Mouse (Mus musculus) mouse embryonic stem cell (cell line): ENCODE results near the gene Tmem248.

Experiments
- in situ Hi-C, 2 experiments: fragments of 300-500 bp; cut with MboI; formaldehyde crosslinking; loops; 1 replicate in 1 of 2; 3 replicates in 1 of 2; pipeline ENCODE4 v1.14.3; 2019 to 2020; ENCODE audit warnings: low sequenced_read_pairs in 2 of 2, low pct_unique_long_range_greater_than_20kb in 1 of 2, mixed read lengths in 1 of 2; ENCODE audit not compliant: unreplicated experiment in 1 of 2

The Tmem248 gene

DNA sequence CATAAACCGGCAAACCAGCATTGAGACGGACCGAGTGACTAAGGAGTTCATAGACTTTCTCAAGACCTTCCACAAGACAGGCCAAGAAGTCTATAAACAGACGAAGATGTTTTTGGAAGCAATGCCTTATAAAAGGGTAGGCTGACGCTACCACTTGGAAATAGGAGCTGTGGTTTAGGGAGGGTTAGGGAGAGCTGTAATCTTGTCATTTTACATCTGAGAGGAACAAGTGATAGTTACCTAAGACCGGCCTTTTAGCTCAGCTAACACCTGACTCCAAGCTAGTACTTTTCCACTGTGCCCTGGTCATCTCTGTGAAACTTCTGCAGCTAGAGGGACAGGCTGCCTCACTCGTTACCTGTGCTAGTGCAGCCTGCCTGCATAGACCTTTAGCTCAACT lies 18.9 kb upstream of the Tmem248 start:
- in situ Hi-C loops: no loop called here

DNA sequence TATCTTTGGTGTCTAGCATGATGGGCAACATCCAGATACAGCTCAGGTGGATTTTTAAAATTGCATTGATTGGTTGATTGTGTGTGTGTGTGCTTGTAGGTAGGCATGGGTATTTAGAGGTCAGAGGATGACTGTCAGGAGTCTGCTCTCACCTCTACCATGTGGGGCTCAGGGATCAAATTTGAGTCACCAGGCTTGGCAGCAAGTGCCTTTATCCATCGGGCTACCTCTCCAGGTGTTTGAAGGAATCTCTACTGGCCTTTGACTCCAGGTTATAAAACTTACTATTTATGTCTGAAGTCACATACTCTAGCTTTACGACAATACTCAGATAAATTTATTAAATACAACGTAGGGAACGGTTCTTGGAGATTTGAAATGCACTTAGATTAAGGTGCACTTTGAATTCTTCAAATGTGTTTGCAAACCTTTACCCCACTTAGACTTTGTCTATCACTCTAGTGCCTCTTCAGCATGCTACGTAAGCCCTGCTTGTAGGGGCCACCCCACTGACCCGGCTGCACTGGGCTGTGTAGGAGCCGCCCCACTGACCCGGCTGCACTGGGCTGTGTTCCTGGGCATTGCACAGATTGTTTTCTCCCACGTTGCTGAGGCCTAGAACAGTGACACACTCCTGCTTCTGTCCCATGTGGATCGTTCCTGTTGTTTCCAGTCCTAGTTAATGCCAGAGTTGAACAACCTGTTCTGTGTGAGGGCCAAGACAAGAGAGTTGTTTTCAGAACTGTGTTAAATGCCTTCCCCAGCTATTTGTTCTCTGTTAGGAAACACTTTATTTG lies 16.4 kb upstream of the Tmem248 start:
- in situ Hi-C loops: no loop called here

DNA sequence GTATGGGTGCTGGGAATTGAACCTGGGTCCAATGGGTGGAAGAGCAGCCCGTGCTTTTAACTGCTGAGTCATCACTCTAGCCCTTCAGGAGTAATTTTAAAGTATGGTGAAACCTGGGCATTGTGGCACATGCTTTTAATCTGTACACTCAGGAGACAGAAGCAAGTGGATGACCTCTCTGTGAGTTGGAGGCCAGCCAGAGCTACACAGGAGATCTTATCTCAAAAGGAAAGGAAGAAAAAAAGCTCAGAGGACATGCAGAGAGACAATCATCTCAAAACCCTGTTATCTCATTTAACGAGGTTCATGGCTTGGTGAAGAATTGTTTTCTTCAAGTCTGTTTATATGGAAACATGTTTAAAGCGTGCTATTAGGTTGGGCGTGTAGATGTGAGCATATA lies 12.9 kb upstream of the Tmem248 start:
- in situ Hi-C loops: no loop called here

DNA sequence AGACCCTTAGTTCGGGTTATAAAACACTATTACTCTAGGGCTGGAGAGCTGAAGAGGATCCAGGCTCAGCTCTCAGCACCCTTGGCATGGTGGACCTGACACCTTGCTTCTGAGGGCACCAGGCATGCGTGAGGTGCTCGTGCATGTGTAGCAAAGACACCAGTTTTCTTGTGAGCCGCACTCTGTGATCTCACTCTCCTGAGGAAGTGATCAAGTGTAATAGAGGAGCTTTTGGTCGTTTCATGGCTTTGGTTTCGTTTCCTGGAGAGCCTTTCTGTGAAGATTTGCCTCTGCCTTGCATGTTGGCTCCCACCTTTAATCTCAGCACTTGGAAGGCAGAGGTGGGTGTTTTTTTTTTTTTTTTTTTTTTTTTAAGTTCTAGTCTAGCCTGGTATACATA lies 12.3 kb upstream of the Tmem248 start:
- in situ Hi-C loops: no loop called here

DNA sequence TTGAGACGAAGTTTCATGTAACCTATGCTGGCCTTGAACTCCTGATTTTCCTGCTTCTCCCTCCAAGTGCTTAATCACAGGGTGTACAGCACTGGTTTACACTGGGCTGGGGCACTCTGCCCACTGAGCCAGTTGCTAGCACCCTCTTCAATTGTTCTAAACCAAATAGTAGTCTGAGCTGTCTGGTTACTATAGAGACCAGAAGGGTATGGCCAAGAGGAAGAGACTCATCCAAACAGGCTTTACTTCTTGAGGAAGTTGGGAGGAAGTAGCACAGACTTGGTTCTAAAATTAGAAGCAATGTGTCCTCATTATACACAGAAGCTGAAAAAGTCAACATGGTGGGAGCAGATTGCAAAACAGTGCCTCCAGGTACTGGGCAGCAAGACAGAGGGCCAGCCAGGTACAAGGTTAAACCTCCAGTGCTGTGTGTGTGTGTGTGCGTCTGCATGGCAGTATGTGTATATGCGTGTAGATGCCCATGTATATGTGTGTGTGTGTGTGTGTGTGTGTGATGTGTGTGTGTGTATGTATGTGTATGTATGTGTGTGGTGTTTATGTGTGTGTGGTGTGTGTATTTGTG lies 11.3 kb upstream of the Tmem248 start:
- in situ Hi-C loops: no loop called here

DNA sequence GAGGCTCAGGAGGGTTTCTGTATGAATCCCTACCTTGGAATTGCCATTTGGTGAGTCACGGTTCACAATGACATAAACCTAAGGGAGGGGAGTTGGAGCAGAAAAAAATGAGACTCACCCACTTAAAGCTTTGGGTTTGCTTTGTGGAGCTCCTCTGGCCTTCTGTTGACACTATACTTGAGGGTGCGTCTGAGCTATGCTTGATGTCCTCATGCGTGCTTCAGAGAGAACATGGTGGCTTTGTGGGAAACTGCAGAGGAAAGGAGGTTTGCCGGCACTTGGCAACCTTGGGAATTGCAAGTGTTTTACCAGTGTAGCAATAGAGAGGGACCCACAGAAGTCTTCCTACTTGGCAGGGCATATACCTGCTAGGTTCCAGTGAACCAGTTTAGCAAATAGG lies 9.6 kb upstream of the Tmem248 start:
- in situ Hi-C loops: no loop called here

DNA sequence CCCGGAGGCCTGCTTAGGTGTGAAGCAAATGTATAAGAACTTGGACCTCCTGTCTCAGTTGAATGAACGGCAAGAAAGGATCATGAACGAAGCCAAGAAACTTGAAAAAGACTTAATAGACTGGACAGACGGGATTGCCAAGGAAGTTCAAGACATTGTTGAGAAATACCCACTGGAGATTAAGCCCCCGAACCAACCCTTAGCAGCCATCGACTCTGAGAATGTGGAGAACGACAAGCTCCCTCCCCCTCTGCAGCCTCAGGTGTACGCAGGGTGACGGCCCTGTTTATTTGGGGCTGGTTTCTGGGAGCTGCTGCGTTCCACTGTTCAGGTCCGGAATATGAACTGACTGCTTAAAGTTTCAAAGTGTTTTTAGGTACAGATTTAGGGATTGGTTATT lies 3.9 kb upstream of the Tmem248 start:
- in situ Hi-C loops: no loop called here

DNA sequence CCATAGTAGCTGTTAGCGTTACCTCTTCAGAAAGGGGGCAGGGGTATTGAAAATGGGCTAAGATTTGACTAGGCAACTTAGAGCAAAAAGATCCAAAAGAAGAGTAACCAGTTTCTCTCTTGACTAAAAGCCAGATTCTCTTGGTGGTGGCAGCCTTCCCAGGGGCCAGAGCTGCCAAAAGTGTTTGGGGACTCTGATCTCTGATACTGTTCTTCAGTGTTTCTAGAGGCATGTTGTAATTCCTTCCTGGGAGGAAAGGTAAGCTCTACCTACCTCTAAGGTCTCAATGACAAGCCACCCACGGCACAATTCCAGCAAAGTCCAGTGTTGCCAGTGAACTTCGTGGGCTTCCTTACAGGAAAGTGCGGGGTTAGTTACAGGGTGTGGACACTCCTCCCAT lies 525 bp downstream of the Tmem248 start:
- in situ Hi-C loops: no loop called here

DNA sequence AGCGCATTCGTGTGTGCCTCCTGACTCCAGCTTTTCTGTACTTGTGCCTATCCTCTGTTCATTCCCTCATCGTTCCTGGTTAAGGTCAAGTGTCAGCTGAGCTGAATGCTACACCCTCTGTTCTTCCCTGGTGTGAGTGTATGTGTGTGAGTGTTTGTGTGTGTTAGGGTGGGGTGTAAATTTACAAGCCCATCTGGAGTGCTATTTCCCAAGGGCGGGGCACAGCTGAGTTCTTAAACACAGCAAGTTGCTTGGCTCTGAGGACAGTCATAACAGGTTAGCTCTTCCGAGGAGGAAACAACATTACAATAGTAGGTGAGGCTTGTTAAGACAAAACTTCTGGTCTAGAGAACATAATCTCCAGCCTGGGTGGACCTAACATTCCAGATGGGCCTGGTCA lies 1.5 kb downstream of the Tmem248 start:
- in situ Hi-C loops: no loop called here

DNA sequence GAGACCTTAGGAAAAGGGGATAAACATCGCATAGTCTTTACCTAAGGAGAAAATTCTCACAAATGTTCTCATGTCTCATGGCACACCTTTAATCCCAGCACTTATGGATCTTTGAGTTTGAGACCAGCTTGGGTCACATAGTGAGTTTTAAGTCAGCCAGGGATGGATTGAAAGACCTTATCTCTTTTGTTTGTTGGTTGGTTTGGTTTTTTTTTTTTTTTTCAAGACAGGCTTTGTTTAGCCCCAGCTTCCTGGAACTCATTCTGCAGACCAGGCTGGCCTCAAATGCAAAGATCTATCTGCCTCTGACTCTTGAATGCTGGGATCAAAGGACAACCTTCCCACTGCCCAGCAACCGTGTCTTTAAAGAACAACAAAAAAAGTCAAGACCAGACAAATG lies 4.4 kb downstream of the Tmem248 start:
- in situ Hi-C loops: no loop called here

DNA sequence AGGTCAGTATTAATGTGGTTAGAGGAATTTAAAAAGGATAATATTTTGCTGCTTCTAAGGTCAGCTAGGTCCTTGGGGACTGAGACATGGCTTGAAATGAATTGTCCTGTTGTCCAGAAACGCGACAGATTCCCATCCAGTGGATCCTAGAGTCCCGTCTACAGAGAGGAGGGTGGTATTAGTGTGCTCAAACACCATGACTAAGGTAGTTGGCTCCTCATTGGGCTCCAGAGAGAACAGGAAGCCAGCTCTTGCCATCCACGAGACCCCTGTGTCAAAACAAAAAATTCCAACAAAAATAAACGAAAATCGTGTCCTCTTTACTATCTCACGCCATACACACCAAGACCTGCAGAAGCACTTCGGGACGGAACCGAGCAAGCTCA lies 4.9 kb downstream of the Tmem248 start:
- in situ Hi-C loops: no loop called here

DNA sequence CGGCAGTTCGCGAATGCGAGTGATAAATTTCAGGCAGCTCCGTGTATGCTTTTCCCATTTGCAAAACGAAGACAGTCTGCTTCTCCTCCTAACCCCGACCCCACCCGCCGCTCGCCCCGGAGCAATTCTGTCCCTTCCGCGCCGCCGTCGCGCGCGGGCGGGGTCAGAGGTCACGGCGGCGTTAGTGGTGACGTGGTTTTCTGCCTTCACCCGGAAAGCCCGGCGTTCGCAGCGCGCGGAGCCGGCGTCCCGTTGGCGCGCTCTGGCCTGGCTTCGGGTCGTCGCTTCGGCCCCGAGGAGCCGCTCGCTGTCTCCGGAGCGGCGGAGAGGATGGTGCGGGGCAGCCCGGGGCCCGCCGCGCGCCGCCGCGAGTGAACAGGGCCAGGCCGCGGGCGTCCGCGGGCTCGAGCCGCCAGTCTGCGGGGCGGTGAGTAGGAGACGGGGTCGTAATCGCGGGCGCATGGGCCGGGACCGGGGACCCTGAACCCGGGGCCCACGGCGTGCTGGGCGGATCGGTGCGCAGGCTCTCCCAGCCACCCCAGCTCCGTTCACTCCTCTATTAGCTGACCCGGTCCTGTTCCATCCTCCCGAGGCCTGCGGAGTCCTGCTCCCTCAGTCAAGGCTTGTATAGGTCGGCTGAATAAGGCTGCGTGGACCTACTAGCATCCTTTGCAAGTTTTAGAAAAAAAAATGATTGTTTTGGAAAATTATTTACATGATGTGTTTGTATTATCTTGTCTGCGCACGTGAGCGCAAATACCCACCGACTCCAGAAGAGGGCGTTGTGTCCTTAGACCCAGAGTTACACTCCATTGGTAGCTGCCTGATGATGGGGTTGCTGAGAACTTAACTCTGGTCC lies 5.5 kb downstream of the Tmem248 start:
- in situ Hi-C loops: no loop called here

DNA sequence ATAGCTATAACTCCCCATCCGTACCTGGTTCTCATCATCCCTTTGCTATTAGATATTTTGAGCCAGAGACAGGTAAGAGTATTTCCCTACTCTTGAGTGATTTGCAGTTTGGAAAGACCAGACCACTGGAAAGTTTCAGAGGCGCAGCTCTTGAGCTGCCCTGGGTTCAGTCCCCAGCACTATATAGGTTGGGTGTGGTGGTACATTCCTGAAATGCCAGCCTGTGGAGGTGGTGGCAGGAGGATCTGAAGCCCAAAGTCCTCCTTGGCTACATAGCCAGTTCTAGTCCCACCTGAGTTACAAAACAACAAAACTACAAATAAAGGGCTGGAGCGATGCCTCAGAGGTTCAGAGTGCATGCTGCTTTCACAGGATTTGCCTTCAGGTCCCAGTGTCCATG lies 9.9 kb downstream of the Tmem248 start:
- in situ Hi-C loops: no loop called here

DNA sequence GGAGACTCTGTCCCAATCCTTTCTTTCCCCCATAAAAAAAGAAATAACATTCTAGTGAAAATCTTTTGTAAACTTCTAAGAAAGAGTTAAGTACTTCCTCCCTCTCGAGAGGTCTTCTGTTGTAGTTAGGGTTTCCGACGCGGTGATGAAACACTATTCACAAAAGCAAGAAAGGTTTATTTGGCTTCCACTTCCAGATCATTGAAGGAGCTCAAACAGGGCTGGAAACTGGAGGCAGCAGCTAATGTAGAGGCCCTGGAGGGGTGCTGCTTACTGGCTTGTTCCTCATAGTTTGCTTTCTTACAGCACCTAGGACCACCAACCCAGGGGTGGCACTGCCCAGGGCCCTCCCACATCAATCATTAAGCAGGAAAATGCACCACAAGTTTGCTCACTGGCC lies 11.2 kb downstream of the Tmem248 start:
- in situ Hi-C loops: no loop called here

DNA sequence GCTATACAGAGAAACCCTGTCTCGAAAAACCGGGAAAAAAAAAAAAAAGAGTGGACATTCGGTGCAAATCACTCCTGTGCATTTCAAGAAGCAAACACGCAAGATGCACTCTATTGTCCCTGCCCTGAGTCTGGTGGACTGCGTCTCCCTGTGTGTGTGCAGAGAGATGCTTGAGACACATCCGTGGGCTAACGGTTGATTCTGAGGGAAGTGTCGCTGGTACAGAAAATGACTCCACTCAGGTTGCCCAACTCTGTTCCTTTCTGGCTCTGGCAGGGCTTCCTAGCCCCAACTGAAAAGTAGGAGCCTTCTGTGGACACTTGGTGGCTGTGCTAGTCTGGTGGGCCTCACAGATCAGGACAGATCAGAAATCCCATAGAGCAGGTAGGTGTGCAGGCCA lies 19.4 kb downstream of the Tmem248 start:
- in situ Hi-C loops: no loop called here

DNA sequence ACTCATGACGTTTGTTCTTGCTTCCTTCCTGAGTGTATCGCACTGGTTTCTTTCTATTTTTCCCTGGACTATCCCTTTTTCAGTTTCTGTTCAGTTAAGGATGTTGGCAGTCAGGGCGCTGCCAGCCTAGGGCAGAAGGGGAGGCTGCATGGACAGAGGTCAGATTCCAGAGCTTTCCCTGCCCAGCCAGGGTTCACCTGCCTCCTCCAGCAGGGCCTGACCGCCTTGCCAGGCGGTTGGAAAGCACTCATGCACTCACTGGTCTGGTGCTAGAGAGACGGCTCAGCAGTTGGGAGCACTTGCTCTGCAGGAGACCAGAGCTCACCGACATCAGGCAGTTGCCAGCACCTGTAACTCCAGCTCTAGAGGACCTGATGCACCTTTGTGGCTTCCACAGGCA lies 22.4 kb downstream of the Tmem248 start:
- in situ Hi-C loops: no loop called here

DNA sequence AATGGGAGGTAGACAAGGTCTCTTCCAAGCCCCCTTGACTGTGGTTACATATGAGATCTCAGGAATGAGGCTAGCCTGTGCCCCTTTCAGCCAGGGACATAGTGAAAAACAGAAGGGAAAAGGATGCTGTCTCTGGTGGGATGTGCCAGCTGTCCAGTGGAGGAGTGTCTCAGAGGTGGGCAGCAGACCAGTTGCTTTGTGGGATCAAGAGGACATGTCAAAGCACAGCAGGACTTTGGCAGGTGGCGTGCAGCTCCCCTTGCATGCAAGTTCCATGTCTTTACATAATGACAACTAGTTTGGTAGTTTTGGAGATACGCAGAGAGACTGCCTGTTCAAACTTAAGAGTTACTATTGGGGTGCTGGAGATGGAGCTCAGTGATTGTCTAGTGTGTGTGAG lies 23.0 kb downstream of the Tmem248 start:
- in situ Hi-C loops: no loop called here

DNA sequence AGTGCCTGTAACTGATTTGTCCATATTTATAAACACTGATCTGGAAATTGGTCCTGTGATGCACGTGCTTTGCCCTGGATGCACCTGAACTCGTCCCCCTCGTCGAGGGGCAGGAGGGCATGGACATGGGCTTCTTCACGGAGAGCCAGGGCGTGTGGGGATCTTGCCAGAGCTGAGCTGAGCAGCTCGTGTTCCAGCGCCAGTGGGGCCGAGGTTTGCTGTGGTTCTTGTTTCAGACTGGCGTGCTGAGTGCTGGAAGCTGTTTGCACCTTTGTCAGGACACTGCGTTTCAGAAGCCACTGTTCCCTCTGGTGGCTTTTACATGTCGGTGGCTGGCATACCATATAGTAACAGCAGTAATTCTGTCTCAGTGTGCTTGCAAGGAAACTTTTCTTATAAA lies 24.5 kb downstream of the Tmem248 start:
- in situ Hi-C loops: no loop called here

DNA sequence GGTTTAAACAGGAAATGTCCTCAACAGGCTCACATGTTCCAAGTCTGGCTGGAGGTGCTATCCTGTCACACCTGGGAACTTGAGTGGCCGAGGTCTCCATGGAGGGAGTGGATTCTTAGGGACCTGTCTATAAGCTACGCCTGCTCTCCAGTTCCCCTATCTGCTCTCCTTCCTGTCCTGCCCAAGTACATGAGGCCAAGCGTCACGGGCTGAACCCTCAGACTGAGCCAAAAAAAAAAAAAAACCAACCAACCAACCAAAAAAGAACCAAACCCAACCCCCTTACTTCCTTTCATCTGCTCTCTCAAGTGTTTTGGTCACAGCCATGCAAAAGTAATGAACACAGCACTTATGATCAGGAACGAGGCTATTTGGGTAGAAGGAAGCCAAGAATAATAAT lies 30.9 kb downstream of the Tmem248 start:
- in situ Hi-C loops: no loop called here
